Mouse (Mus musculus) intestine, embryonic 15.5 days (tissue): ENCODE measurements around the gene C3. TPM values are rescaled to one million over a fixed set of nuclear protein-coding genes. Genes with fewer than 3 reads are reported as not detected.

Experiments used
- ATAC-seq: fragments of 200-750 bp; cut with Nextera tagmentation; 2 replicates; pipeline ENCODE4 v1.8.0; 2017; ENCODE audit warnings: moderate TSS enrichment, moderate library complexity
- H3K27ac ChIP-seq: fragments of 300-500 bp; sonication (generic); 2 replicates; pipeline ENCODE4 v1.5.1; 2015; ENCODE audit warnings: mild to moderate bottlenecking, inconsistent platforms
- H3K27me3 ChIP-seq: fragments of 300-500 bp; sonication (generic); replicated peaks from 2 replicates; pipeline ENCODE4 v1.6.1; 2015; ENCODE audit warnings: inconsistent platforms
- H3K36me3 ChIP-seq: fragments of 300-500 bp; sonication (generic); 2 replicates; pipeline ENCODE4 v1.6.1; 2015; ENCODE audit warnings: inconsistent platforms
- H3K4me1 ChIP-seq: fragments of 300-500 bp; sonication (generic); replicated peaks from 2 replicates; pipeline ENCODE4 v1.6.1; 2015; ENCODE audit warnings: inconsistent platforms
- H3K4me2 ChIP-seq: fragments of 300-500 bp; sonication (generic); replicated peaks from 2 replicates; pipeline ENCODE4 v1.6.1; 2015; ENCODE audit warnings: mild to moderate bottlenecking, inconsistent platforms
- H3K4me3 ChIP-seq: fragments of 300-500 bp; sonication (generic); replicated peaks from 2 replicates; pipeline ENCODE4 v1.5.1; 2015; ENCODE audit warnings: inconsistent platforms
- H3K9ac ChIP-seq: fragments of 300-500 bp; sonication (generic); 2 replicates; pipeline ENCODE4 v1.6.1; 2015; ENCODE audit warnings: inconsistent platforms
- H3K9me3 ChIP-seq: fragments of 300-500 bp; sonication (generic); 2 replicates; pipeline ENCODE4 v1.6.1; 2016; ENCODE audit warnings: inconsistent platforms
- WGBS: fragments of 180-500 bp; shearing (Covaris S2); methylation state at CpG from one replicate; pipeline ENCODE4 v1.1.7; 2015; 5-methylcytosine and 5-hydroxymethylcytosine counted together
- polyA plus RNA-seq: library from polyadenylated mRNA; unstranded; fragments of >200 nt; fragmentation: Nextera tagmentation; extraction: Ambion mirVana; gene quantifications from 2 replicates; pipeline ENCODE4 v1.2.1, GENCODE M21; 2015

Gene C3
- polyA plus RNA-seq, 1 experiment from 2014 or later: 4.3 TPM

DNA sequence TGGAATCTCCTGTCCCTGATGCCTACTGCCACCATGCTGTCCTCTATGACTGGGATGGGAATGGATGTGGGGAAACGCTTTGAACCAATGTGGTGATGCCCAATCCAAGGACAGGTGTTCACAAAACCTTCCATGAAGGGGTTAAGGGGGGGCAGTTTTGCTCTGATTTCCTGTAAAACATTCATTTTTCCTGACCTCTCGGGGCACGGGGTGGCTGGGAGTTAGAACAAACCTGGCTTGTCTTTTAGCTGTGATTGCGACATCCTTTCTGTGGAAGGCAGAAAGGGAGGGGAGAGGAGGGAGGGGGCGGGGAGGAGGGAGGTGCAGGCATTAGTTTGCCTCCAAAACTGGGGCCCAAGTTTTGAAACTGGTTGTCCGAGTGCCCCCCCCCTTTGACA lies 2.8 kb upstream of the C3 start:
- Histone ChIP-seq H3K36me3 (peaks cover 5% of the 10 kb centered on the region; the same call in 1 of the 2 replicates), H3K4me2 (no peak overlapping the region), H3K27ac (no peak overlapping the region), H3K9ac (no peak overlapping the region), H3K9me3 (no peaks in the 10 kb centered on the region), H3K27me3 (no peaks in the 10 kb centered on the region), H3K4me1 (peaks cover 20% of the 10 kb centered on the region; the same call in 1 of the 2 replicates), H3K4me3 (no peak overlapping the region)
- no peak for ATAC-seq
- 41% methylated on average over 6 of the region's 6 CpGs for WGBS

- Histone ChIP-seq H3K27me3 (no peaks in the 10 kb centered on the region), H3K4me3 (no peak overlapping the region), H3K9ac (no peak overlapping the region), H3K36me3 (0 out of 2 replicates have a peak, but pooled peaks cover 2% of the 10 kb centered on the region), H3K4me2 (no peak overlapping the region), H3K9me3 (no peaks in the 10 kb centered on the region), H3K27ac (no peak overlapping the region), H3K4me1 (peaks cover 20% of the 10 kb centered on the region; the same call in 1 of the 2 replicates)
- no peak for ATAC-seq
- 78% methylated on average over 15 of the region's 15 CpGs for WGBS
Measured at GRCm38 (mm10) chr17:57229851-57230727, 2.2 kb upstream of the C3 start.

DNA sequence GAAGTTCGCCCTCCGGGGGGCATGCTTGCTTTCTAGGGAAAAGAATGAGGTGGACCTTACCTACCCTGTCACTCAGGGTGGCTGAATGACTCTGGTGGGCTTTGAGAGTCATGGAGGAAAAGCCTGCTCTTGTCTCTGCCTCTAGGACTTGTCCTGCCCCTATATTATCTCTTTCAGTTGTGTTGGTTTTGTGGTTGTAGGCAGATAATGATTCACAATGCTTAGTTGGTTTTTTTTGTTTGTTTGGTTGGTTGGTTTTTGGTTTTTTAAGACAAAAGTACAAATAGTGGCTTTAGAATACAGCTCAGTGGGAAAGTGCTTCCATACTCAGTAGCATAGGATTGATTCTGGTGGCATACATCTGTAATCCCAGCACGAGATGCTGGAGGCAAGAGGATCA lies 937 bp upstream of the C3 start:
- Histone ChIP-seq H3K4me1 (peaks cover 20% of the 10 kb centered on the region; the same call in 1 of the 2 replicates), H3K27ac (no peak overlapping the region), H3K9me3 (no peaks in the 10 kb centered on the region), H3K9ac (no peak overlapping the region), H3K36me3 (no peaks in the 10 kb centered on the region), H3K4me3 (no peak overlapping the region), H3K27me3 (no peaks in the 10 kb centered on the region), H3K4me2 (no peak overlapping the region)
- no peak for ATAC-seq
- 84% methylated on average over 3 of the region's 3 CpGs for WGBS

GRCm38 (mm10) chr17:57227468-57227867 lies 468 bp downstream of the C3 start:
- Histone ChIP-seq H3K4me3 (no peak overlapping the region), H3K4me2 (no peak overlapping the region), H3K9ac (no peak overlapping the region), H3K36me3 (no peaks in the 10 kb centered on the region), H3K27me3 (no peaks in the 10 kb centered on the region), H3K27ac (no peak overlapping the region), H3K9me3 (no peaks in the 10 kb centered on the region), H3K4me1 (peaks cover 18% of the 10 kb centered on the region; the same call in 1 of the 2 replicates)
- no peak for ATAC-seq
- WGBS: 94% methylated on average over 2 of the region's 2 CpGs

DNA sequence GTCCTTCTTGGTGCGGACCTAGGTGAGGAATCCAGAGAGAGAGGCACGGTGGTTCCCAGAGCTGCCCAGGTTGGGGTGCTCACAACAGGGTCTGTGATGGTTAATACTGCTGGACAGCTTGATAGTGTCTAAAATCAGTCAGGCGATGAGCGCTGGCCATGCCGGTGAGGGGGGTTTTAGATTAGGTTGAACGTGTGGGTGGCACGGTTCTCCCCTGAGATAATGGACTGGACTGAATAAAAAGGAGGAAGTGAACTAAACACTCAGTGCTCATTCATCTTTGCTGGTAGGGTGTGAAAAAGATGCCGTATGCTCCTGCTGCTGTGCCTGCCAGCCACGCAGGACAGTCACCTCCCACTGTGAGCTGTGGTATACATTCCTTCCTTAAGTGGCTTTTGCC lies 4.6 kb downstream of the C3 start:
- Histone ChIP-seq H3K4me1 (no peaks in the 10 kb centered on the region), H3K36me3 (no peaks in the 10 kb centered on the region), H3K9ac (no peak overlapping the region), H3K27me3 (no peaks in the 10 kb centered on the region), H3K4me2 (no peak overlapping the region), H3K4me3 (no peak overlapping the region), H3K27ac (no peak overlapping the region), H3K9me3 (no peaks in the 10 kb centered on the region)
- 75% methylated on average over 9 of the region's 9 CpGs for WGBS
- ATAC-seq: no peak

GRCm38 (mm10) chr17:57221911-57222310 lies 6.0 kb downstream of the C3 start:
- ATAC-seq: no peak
- Histone ChIP-seq H3K4me3 (no peak overlapping the region), H3K27me3 (no peaks in the 10 kb centered on the region), H3K27ac (no peak overlapping the region), H3K9ac (no peak overlapping the region), H3K9me3 (no peaks in the 10 kb centered on the region), H3K4me1 (no peaks in the 10 kb centered on the region), H3K36me3 (no peaks in the 10 kb centered on the region), H3K4me2 (no peak overlapping the region)
- 64% methylated on average over 4 of the region's 4 CpGs for WGBS

- Histone ChIP-seq H3K4me1 (no peaks in the 10 kb centered on the region), H3K9ac (no peak overlapping the region), H3K36me3 (no peaks in the 10 kb centered on the region), H3K9me3 (no peaks in the 10 kb centered on the region), H3K4me2 (no peak overlapping the region), H3K4me3 (no peak overlapping the region), H3K27me3 (no peaks in the 10 kb centered on the region), H3K27ac (no peak overlapping the region)
- ATAC-seq: no peak; the same call in 1 of the 2 replicates
- WGBS: 22% methylated on average over 3 of the region's 3 CpGs
Measured at GRCm38 (mm10) chr17:57219884-57220207, 8.1 kb downstream of the C3 start.

DNA sequence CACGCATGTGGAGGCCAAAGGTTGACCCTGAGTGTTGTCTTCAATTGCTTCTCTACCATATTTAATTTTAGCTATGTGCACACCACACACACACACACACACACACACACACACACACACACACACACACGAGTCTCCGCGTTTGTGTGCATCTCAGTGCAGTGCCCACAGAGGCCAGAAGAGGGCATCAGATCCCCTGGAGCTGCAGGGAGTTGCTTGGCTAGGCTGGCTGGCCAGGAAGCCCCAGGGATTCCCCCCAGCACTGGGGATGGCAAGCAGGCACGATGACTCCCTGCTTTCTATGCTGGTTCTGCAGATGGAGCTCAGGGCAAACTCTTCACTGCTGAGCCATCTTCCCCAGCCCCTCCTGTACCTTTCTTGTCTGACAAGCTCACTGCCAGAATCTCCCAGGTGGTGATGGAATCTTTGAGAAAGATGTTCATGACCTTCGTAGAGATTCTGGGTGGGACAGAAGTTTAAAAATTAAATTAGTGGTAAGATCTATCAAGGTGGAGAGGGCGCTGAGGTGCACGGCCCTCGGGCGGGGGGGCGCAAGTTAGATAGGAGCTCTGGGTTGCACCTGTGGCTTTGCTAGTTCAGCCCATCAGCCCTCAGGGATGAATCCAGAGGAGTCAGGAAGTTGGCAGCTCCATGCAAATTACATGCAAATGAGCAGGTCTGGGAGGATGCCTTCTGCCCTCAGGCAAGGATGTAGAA lies 8.6 kb downstream of the C3 start:
- Histone ChIP-seq H3K4me2 (no peak overlapping the region), H3K4me3 (no peak overlapping the region), H3K27me3 (no peaks in the 10 kb centered on the region), H3K9ac (no peak overlapping the region), H3K9me3 (no peaks in the 10 kb centered on the region), H3K4me1 (no peaks in the 10 kb centered on the region), H3K36me3 (no peaks in the 10 kb centered on the region), H3K27ac (no peak overlapping the region)
- WGBS: 25% methylated on average over 11 of the region's 11 CpGs
- peak; percentile 35; the same call in 1 of the 2 replicates for ATAC-seq

GRCm38 (mm10) chr17:57218335-57218900 lies 9.5 kb downstream of the C3 start:
- H3K36me3 ChIP-seq: no peaks in the 10 kb centered on the region
- WGBS: 75% methylated on average over 12 of the region's 12 CpGs
- ATAC-seq: no peak
- no peak overlapping the region for H3K27ac ChIP-seq
- H3K4me2 ChIP-seq: no peak overlapping the region
- no peak overlapping the region for H3K9ac ChIP-seq
- no peaks in the 10 kb centered on the region for H3K27me3 ChIP-seq
- no peak overlapping the region for H3K4me3 ChIP-seq
- H3K9me3 ChIP-seq: no peaks in the 10 kb centered on the region
- H3K4me1 ChIP-seq: no peaks in the 10 kb centered on the region

GRCm38 (mm10) chr17:57214676-57215387 lies 13.1 kb downstream of the C3 start:
- peak; percentile 74 for ATAC-seq
- no peaks in the 10 kb centered on the region for H3K27me3 ChIP-seq
- no peaks in the 10 kb centered on the region for H3K4me1 ChIP-seq
- no peak overlapping the region; the same call in 1 of the 2 replicates for H3K4me2 ChIP-seq
- 37% methylated on average over 13 of the region's 13 CpGs for WGBS
- H3K36me3 ChIP-seq: no peaks in the 10 kb centered on the region
- no peak overlapping the region for H3K9ac ChIP-seq
- H3K9me3 ChIP-seq: no peaks in the 10 kb centered on the region
- no peak overlapping the region for H3K4me3 ChIP-seq
- H3K27ac ChIP-seq: no peak overlapping the region

DNA sequence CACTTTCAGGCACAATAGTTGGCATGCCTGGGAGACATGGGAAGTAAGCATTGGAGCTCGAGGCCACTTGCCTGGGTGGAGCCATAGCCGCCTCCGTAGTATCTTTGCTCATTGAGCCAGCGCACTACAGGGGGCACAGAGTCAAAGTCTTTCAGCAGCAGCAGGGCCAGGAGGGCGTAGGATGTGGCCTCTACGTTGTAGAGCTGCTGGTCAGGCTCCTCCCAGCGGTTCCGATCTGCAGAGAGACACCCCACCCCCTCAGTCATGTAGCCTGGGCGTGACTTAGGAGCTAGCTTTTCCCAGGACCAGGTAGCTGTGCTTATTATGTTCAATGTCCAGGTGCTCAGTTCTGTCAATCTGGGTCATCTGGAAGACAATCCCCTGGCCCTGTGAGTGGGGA lies 16.4 kb downstream of the C3 start:
- no peak overlapping the region for H3K9ac ChIP-seq
- ATAC-seq: no peak

GRCm38 (mm10) chr17:57209330-57209729 lies 18.6 kb downstream of the C3 start:
- no peak for ATAC-seq
- no peak overlapping the region for H3K4me3 ChIP-seq
- H3K27ac ChIP-seq: no peak overlapping the region
- H3K4me2 ChIP-seq: no peak overlapping the region
- no peaks in the 10 kb centered on the region for H3K9me3 ChIP-seq
- no peaks in the 10 kb centered on the region for H3K27me3 ChIP-seq
- no peaks in the 10 kb centered on the region for H3K36me3 ChIP-seq
- 61% methylated on average over 4 of the region's 4 CpGs for WGBS
- no peaks in the 10 kb centered on the region for H3K4me1 ChIP-seq
- H3K9ac ChIP-seq: no peak overlapping the region

More for the DNA sequence above, 16.4 kb downstream of the C3 start:
- no peaks in the 10 kb centered on the region for H3K9me3 ChIP-seq
- no peak overlapping the region for H3K27ac ChIP-seq
- no peaks in the 10 kb centered on the region for H3K4me1 ChIP-seq
- 63% methylated on average over 9 of the region's 9 CpGs for WGBS
- H3K4me3 ChIP-seq: no peak overlapping the region
- H3K36me3 ChIP-seq: no peaks in the 10 kb centered on the region
- no peaks in the 10 kb centered on the region for H3K27me3 ChIP-seq
- no peak overlapping the region for H3K4me2 ChIP-seq
